Mouse (Mus musculus): Measurements from ENCODE around the gene Hamp.

- TF ChIP-seq CTCF (IDR thresholded peaks at IDR 0.05; ENCODE audit: extremely low read depth, insufficient read depth, insufficient read length, insufficient replicate concordance) (no peak), POLR2A (IDR thresholded peaks at IDR 0.05; ENCODE audit: low read depth, low read length) (no peak)
Measured at GRCm38 (mm10) chr7:30966657-30967056, 22.8 kb upstream of the Hamp start.

Data from spleen, adult 2 months (tissue).